9 mouse cellular contexts compared by ENCODE assay signal in genomic region chr2:148121885-148122876, GRCm38 (mm10).
A peak's percentile ranks its signal among the peaks of the same experiment; 100 is the strongest.
DNase-seq lines count a peak whose midpoint lies in the region; ATAC-seq and TF ChIP-seq lines count a peak whose summit lies in the region.
"Had no signal": no experiment of that assay in that cellular context is flagged by ENCODE, and none has a peak within 500 bp of the region (broad histone marks: within the 10 kb centered on the region; RNA-seq: fewer than 3 reads in every experiment).

No protein-coding gene starts in this region.

- WGBS in liver, adult 2 months: 34% methylated on average over 13 of the region's 13 CpGs
- WGBS in limb, embryonic 11.5 days: 34% methylated on average over 13 of the region's 13 CpGs
- WGBS in neural tube, embryonic 12.5 days: 42% methylated on average over 13 of the region's 13 CpGs

- intact Hi-C loops in gastrocnemius, postnatal 14 days (cut with DNase I; ENCODE audit: low total_unique reads): loop anchor here (5.0 to 10.0 kb wide), 3 partner anchors 285 to 533 kb away; partner anchors contain the start of gene Thbd

- H3K9ac ChIP-seq in liver, adult 2 months (ENCODE audit: low read depth, low read length): no peak overlapping the region
- no peak overlapping the region for H3K9ac ChIP-seq in limb, embryonic 11.5 days (ENCODE audit: low read length)
- H3K9ac ChIP-seq in neural tube, embryonic 12.5 days: no peak overlapping the region

- no peaks in the 10 kb centered on the region for H3K79me2 ChIP-seq in liver, adult 2 months (ENCODE audit: control insufficient read depth, insufficient read depth, low read length)

- H3K36me3 ChIP-seq in liver, adult 2 months (ENCODE audit: control insufficient read depth, insufficient read depth, low read length): no peaks in the 10 kb centered on the region
- no peaks in the 10 kb centered on the region for H3K36me3 ChIP-seq in limb, embryonic 11.5 days (ENCODE audit: control insufficient read depth, insufficient read depth, low read length)
- no peaks in the 10 kb centered on the region for H3K36me3 ChIP-seq in neural tube, embryonic 12.5 days

- H3K27ac ChIP-seq in liver, adult 2 months (replicated peaks; ENCODE audit: insufficient read depth, low read depth, low read length): no peak overlapping the region
- H3K27ac ChIP-seq in cortical plate, adult 2 months (ENCODE audit: insufficient read depth, low read length): no peak overlapping the region
- 0 out of 2 replicates have a peak overlapping the region, but pooled peaks have one; percentile 14 for H3K27ac ChIP-seq in limb, embryonic 11.5 days (replicated peaks; ENCODE audit: low read depth, low read length)
- no peak overlapping the region for H3K27ac ChIP-seq in neural tube, embryonic 12.5 days
- H3K27ac ChIP-seq: macrophage had no signal

- H3K9me3 ChIP-seq in limb, embryonic 11.5 days (ENCODE audit: control insufficient read depth, low read length): no peaks in the 10 kb centered on the region
- H3K9me3 ChIP-seq in neural tube, embryonic 12.5 days: no peaks in the 10 kb centered on the region

- H3K4me1 ChIP-seq in liver, adult 2 months (ENCODE audit: control insufficient read depth, insufficient read depth, low read length): no peaks in the 10 kb centered on the region
- no peaks in the 10 kb centered on the region for H3K4me1 ChIP-seq in cortical plate, adult 2 months (ENCODE audit: control insufficient read depth, insufficient read depth, low read length)
- no peaks in the 10 kb centered on the region for H3K4me1 ChIP-seq in limb, embryonic 11.5 days (ENCODE audit: control insufficient read depth, insufficient read depth, low read length)
- no peaks in the 10 kb centered on the region for H3K4me1 ChIP-seq in neural tube, embryonic 12.5 days

- H3K27me3 ChIP-seq in liver, adult 2 months (ENCODE audit: control insufficient read depth, insufficient read depth, low read length): no peaks in the 10 kb centered on the region
- H3K27me3 ChIP-seq in limb, embryonic 11.5 days (ENCODE audit: control insufficient read depth, insufficient read depth, low read length): no peaks in the 10 kb centered on the region
- no peaks in the 10 kb centered on the region for H3K27me3 ChIP-seq in neural tube, embryonic 12.5 days (replicated peaks)

- peak; percentile 18 for DNase-seq in liver, adult 2 months (ENCODE audit: extremely low read depth, low read depth, low spot score)
- DNase-seq in liver: no peak
- DNase-seq in gastrocnemius, postnatal 14 days: peak; percentile 22
- peak; percentile 19 to 46 for DNase-seq in kidney, adult 8-10 months
- DNase-seq in limb, embryonic 11.5 days (ENCODE audit: low spot score): peak; percentile 47
- no peak for DNase-seq in thymus, postnatal 0 days (ENCODE audit: low spot score)

- peak; percentile 65 for TF ChIP-seq CTCF in liver, adult 2 months (IDR thresholded peaks at IDR 0.05; ENCODE audit: low read depth, low read length)
- TF ChIP-seq CTCF in cortical plate, adult 2 months (IDR thresholded peaks at IDR 0.05; ENCODE audit: extremely low read depth, insufficient read depth, low read length): peak; percentile 88

- peak; percentile 49 for ATAC-seq in limb, embryonic 11.5 days (ENCODE audit: insufficient number of reproducible peaks, low FRiP score, low TSS enrichment, low read depth)
- ATAC-seq in neural tube, embryonic 12.5 days (ENCODE audit: low FRiP score, low read depth): peak; percentile 39; the same call in 1 of the 2 replicates

- no peak for TF ChIP-seq POLR2A in liver, adult 2 months (IDR thresholded peaks at IDR 0.05; ENCODE audit: extremely low read depth, insufficient read depth, low read length)
- no peak for TF ChIP-seq POLR2A in cortical plate, adult 2 months (IDR thresholded peaks at IDR 0.05; ENCODE audit: extremely low read depth, insufficient read depth, low read length)

- no peak overlapping the region for H3K4me2 ChIP-seq in limb, embryonic 11.5 days (ENCODE audit: low read depth, severe bottlenecking)
- 0 out of 2 replicates have a peak overlapping the region, but pooled peaks have one; percentile 9 for H3K4me2 ChIP-seq in neural tube, embryonic 12.5 days (replicated peaks)

- H3K4me3 ChIP-seq in liver, adult 2 months (ENCODE audit: insufficient read depth, low read depth, low read length): no peak overlapping the region
- no peak overlapping the region for H3K4me3 ChIP-seq in cortical plate, adult 2 months (ENCODE audit: insufficient read depth, low read length)
- no peak overlapping the region for H3K4me3 ChIP-seq in limb, embryonic 11.5 days (ENCODE audit: low read depth, low read length)
- H3K4me3 ChIP-seq in neural tube, embryonic 12.5 days: no peak overlapping the region

Comparison
In these comparisons a context has a peak if more than half of its experiments do, and no peak if none do; other contexts are left out.
1. DNase-seq: peak in liver, adult 2 months (single experiment), gastrocnemius, postnatal 14 days (single experiment), kidney, adult 8-10 months (2 of 2) and limb, embryonic 11.5 days (single experiment); none in liver (single experiment) and thymus, postnatal 0 days (single experiment).